Comparison of ENCODE assay signal across 35 mouse cellular contexts in the genomic region with DNA sequence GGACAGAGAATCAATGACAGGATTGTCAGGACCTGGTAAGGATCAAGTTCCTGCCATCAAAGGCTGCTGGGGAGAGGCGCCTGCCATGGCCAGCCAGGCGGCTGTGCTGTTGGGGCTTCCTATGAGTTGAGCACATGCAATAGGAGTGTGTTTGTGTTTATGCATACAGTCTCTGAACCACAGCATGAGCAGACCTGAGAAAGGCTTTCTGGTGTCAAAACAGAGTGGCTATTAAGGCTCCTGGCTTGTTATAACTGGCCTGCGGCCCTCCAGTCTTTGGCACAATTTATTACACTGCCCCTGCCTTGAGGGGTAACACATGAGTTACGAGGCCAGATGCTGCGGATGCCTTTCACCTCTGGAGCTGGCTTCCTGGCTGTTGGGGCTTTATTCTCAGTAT. TPM values are rescaled to one million over a fixed set of nuclear protein-coding genes. Genes with fewer than 3 reads are reported as not detected.
A peak's percentile ranks its signal among the peaks of the same experiment; 100 is the strongest.
DNase-seq lines count a peak whose midpoint lies in the region; ATAC-seq lines count a peak whose summit lies in the region.
"Had no signal": no experiment of that assay in that cellular context is flagged by ENCODE, and none has a peak within 500 bp of the region (broad histone marks: within the 10 kb centered on the region; RNA-seq: fewer than 3 reads in every experiment).

No protein-coding gene starts in this region.

- no peaks in the 10 kb centered on the region for H3K27me3 ChIP-seq in kidney, embryonic 15.5 days
- H3K27me3 ChIP-seq in limb, embryonic 15.5 days: no peaks in the 10 kb centered on the region
- H3K27me3 ChIP-seq: embryonic facial prominence, embryonic 12.5 days had no signal

- DNase-seq in kidney, postnatal 10 days: no peak
- DNase-seq in embryo, embryonic 9.5 days (ENCODE audit: extremely low spot score): peak; percentile 8
- peak; percentile 52 for DNase-seq in hindlimb bud, embryonic 11.5 days (ENCODE audit: extremely low spot score, low read depth, low spot score)
- no peak for DNase-seq in right cerebral cortex, postnatal 10 days (ENCODE audit: low spot score in 2 of 2)
- DNase-seq in left cerebral cortex, adult 8-10 months (ENCODE audit: low spot score in 2 of 2): no peak
- DNase-seq: adrenal gland, adult 2 months; cerebellum, adult 11-12 months; cerebellum, postnatal 25 days; heart, postnatal 10 days; kidney, adult 18-20 months; kidney, postnatal 14 days; layer of hippocampus, postnatal 36 days; liver, postnatal 0 days; right cerebral cortex, postnatal 25 days; spleen, adult 18-20 months; thymus, postnatal 14 days had no signal

- H3K4me2 ChIP-seq in kidney, embryonic 15.5 days: no peak overlapping the region
- H3K4me2 ChIP-seq in limb, embryonic 15.5 days: no peak overlapping the region
- H3K4me2 ChIP-seq: embryonic facial prominence, embryonic 12.5 days; heart, embryonic 11.5 days; liver, embryonic 11.5 days had no signal

- ATAC-seq in kidney, embryonic 15.5 days (replicated peaks; ENCODE audit: low FRiP score): no peak
- peak; percentile 31; the same call in 1 of the 2 replicates for ATAC-seq in limb, embryonic 15.5 days (ENCODE audit: insufficient number of reproducible peaks, low FRiP score, low TSS enrichment, low read depth)
- no peak for ATAC-seq in activated CD4-positive, CD25-positive, alpha-beta regulatory T cell, adult 4 months
- ATAC-seq: forebrain, embryonic 14.5 days; inflammation-experienced regulatory T-cells, adult 6 months; liver, postnatal 0 days; lung, postnatal 0 days; midbrain, embryonic 16.5 days had no signal

- no peak overlapping the region for H3K4me3 ChIP-seq in kidney, embryonic 15.5 days (replicated peaks)
- no peak overlapping the region for H3K4me3 ChIP-seq in limb, embryonic 15.5 days
- H3K4me3 ChIP-seq: embryonic facial prominence, embryonic 12.5 days; hindbrain, embryonic 10.5 days; layer of hippocampus, adult 2 months; midbrain, embryonic 10.5 days; myocyte had no signal

- 0 out of 2 replicates have a peak, but pooled peaks cover 2% of the 10 kb centered on the region for H3K36me3 ChIP-seq in kidney, embryonic 15.5 days
- H3K36me3 ChIP-seq in limb, embryonic 15.5 days: peaks cover 21% of the 10 kb centered on the region
- H3K36me3 ChIP-seq: hindbrain, embryonic 10.5 days; midbrain, embryonic 10.5 days had no signal

- WGBS in kidney, embryonic 15.5 days: 60% methylated on average over 5 of the region's 5 CpGs
- 40% methylated on average over 5 of the region's 5 CpGs for WGBS in limb, embryonic 15.5 days

- H3K4me1 ChIP-seq in kidney, embryonic 15.5 days: peaks cover 18% of the 10 kb centered on the region
- peaks cover 34% of the 10 kb centered on the region for H3K4me1 ChIP-seq in limb, embryonic 15.5 days

- no peaks in the 10 kb centered on the region for H3K9me3 ChIP-seq in kidney, embryonic 15.5 days (replicated peaks)
- no peaks in the 10 kb centered on the region for H3K9me3 ChIP-seq in limb, embryonic 15.5 days
- H3K9me3 ChIP-seq: embryonic facial prominence, embryonic 12.5 days; hindbrain, embryonic 10.5 days; midbrain, embryonic 10.5 days had no signal

- H3K9ac ChIP-seq in kidney, embryonic 15.5 days: no peak overlapping the region
- H3K9ac ChIP-seq in limb, embryonic 15.5 days: no peak overlapping the region
- H3K9ac ChIP-seq: embryonic facial prominence, embryonic 12.5 days; liver, postnatal 0 days had no signal

- peak overlapping the region; percentile 45; the same call in 1 of the 2 replicates for H3K27ac ChIP-seq in kidney, embryonic 15.5 days
- peak overlapping the region; percentile 76 for H3K27ac ChIP-seq in limb, embryonic 15.5 days
- H3K27ac ChIP-seq: hindbrain, embryonic 10.5 days; layer of hippocampus, adult 2 months; macrophage; midbrain, embryonic 10.5 days had no signal

RNA-seq across cellular contexts. Expression of a gene that starts 55.6 kb away (rescaled TPM):
- 0.14 and 0.38 TPM in 2 replicates for polyA plus RNA-seq in kidney, embryonic 15.5 days (2015; fragmentation: Nextera tagmentation; extraction: Ambion mirVana)
- 0.44 and 0.97 TPM in 2 replicates for polyA plus RNA-seq in limb, embryonic 15.5 days (2015; fragmentation: Nextera tagmentation; extraction: Ambion mirVana)
- polyA plus RNA-seq in activated CD4-positive, CD25-positive, alpha-beta regulatory T cell, adult 4 months (2017; shearing (Covaris generic)): under 1 TPM; 0.25 to 0.70 TPM
- total RNA-seq in left cerebral cortex, adult 8-10 months (2022): under 1 TPM in 1 of 4 experiments, not detected in 3; 0.41 TPM
- total RNA-seq: adrenal gland, adult 2 months; gastrocnemius, adult 8-10 months; granulocyte monocyte progenitor cell, adult 5-6 weeks; heart, postnatal 10 days; layer of hippocampus, adult 2 months; layer of hippocampus, postnatal 36 days; left cerebral cortex, postnatal 14 days had no signal
- polyA plus RNA-seq: forebrain, embryonic 14.5 days; liver, postnatal 0 days; neural tube, embryonic 14.5 days had no signal

Comparison
In these comparisons a context has a peak if more than half of its experiments do, and no peak if none do; other contexts are left out.
1. DNase-seq: peak in embryo, embryonic 9.5 days (single experiment) and hindlimb bud, embryonic 11.5 days (single experiment); none in kidney, postnatal 10 days (single experiment), right cerebral cortex, postnatal 10 days (0 of 2) and left cerebral cortex, adult 8-10 months (0 of 2).